Mouse (Mus musculus) heart, postnatal 0 days (tissue): ENCODE measurements around the gene Proser1. TPM values are rescaled to one million over a fixed set of nuclear protein-coding genes. Genes with fewer than 3 reads are reported as not detected.
A peak's percentile ranks its signal among the peaks of the same experiment; 100 is the strongest.

Experiments
- ATAC-seq: fragments of 200-750 bp; cut with Nextera tagmentation; 2 replicates; pipeline ENCODE4 v1.8.0; 2017; ENCODE audit warnings: low read depth, moderate number of reproducible peaks, moderate library complexity; ENCODE audit not compliant: insufficient read depth
- DNase-seq: peaks from one replicate; pipeline ENCODE4 v3.0.0-alpha.2; 2016; ENCODE audit warnings: low spot score
- H3K27ac ChIP-seq: fragments of 300-500 bp; sonication (generic); 2 replicates; pipeline ENCODE4 v1.5.1; 2014; ENCODE audit warnings: low read depth, mild to moderate bottlenecking
- H3K27me3 ChIP-seq: fragments of 300-500 bp; sonication (generic); 2 replicates; pipeline ENCODE4 v1.6.1; 2014; ENCODE audit warnings: low read length, mixed read lengths; ENCODE audit not compliant: control insufficient read depth, insufficient read depth
- H3K36me3 ChIP-seq: fragments of 300-500 bp; sonication (generic); replicated peaks from 2 replicates; pipeline ENCODE4 v1.6.1; 2014; ENCODE audit warnings: low read length, mixed read lengths; ENCODE audit not compliant: control insufficient read depth, insufficient read depth
- H3K4me1 ChIP-seq: fragments of 300-500 bp; sonication (generic); 2 replicates; pipeline ENCODE4 v1.6.1; 2014; ENCODE audit warnings: antibody characterized with exemption; ENCODE audit not compliant: control insufficient read depth, insufficient read depth
- H3K4me2 ChIP-seq: fragments of 300-500 bp; sonication (generic); 2 replicates; pipeline ENCODE4 v1.6.1; 2014; ENCODE audit warnings: low read depth, mild to moderate bottlenecking, low read length, moderate library complexity
- H3K4me3 ChIP-seq: fragments of 300-500 bp; sonication (generic); 2 replicates; pipeline ENCODE4 v1.5.1; 2014; ENCODE audit warnings: low read depth, low read length
- H3K9ac ChIP-seq: fragments of 300-500 bp; sonication (generic); replicated peaks from 2 replicates; pipeline ENCODE4 v1.6.1; 2014; ENCODE audit warnings: low read depth, low read length, mixed read lengths
- H3K9me3 ChIP-seq: fragments of 300-500 bp; sonication (generic); replicated peaks from 2 replicates; pipeline ENCODE4 v1.6.1; 2016; ENCODE audit warnings: low read length; ENCODE audit not compliant: control insufficient read depth
- CTCF ChIP-seq: IDR thresholded peaks from 2 replicates; pipeline ENCODE4 v1.5.1; 2016; ENCODE audit warnings: antibody characterized with exemption, control low read depth, low read depth
- EP300 ChIP-seq: IDR thresholded peaks from 2 replicates; pipeline ENCODE4 v1.6.1; 2016; ENCODE audit warnings: antibody characterized with exemption, low read depth
- WGBS: fragments of 180-500 bp; shearing (Covaris S2); extraction: QIAGEN DNeasy Blood & Tissue Kit; methylation state at CpG from one replicate; pipeline ENCODE4 v1.1.7; 2014; 5-methylcytosine and 5-hydroxymethylcytosine counted together
- polyA plus RNA-seq: library from polyadenylated mRNA; unstranded; fragments of >200 nt; fragmentation: Nextera tagmentation; extraction: Ambion mirVana; gene quantifications from 2 replicates; pipeline ENCODE4 v1.2.1, GENCODE M21; 2015
- total RNA-seq: library from RNA; depleted of rRNA; stranded (reverse); fragments of >200 nt; gene quantifications from 2 replicates; pipeline ENCODE4 v1.2.3, GENCODE M21; 2014; ENCODE audit warnings: low replicate concordance

Proser1 gene
- total and polyA plus RNA-seq, 2 experiments from 2014 or later: 4.3 to 8.2 TPM

GRCm38 (mm10) chr3:53488353-53488752 is 24.9 kb downstream of the Proser1 start, which contains the start of gene Stoml3:
Gene Stoml3 (plus strand): TSS chr3:53488653.
- Histone ChIP-seq H3K36me3 (no peaks in the 10 kb centered on the region), H3K4me3 (no peak within 1 kb of the TSS), H3K27ac (peak within 1 kb of the TSS; percentile 36; the same call in 1 of the 2 replicates), H3K9me3 (no peaks in the 10 kb centered on the region), H3K4me2 (no peak within 1 kb of the TSS), H3K9ac (no peak within 1 kb of the TSS), H3K27me3 (no peaks in the 10 kb centered on the region), H3K4me1 (peaks cover 16% of the 10 kb centered on the region)
- 81% methylated on average over 6 of the region's 6 CpGs for WGBS
- no peak for TF ChIP-seq EP300
- ATAC-seq (no peak), DNase-seq (no peak)

GRCm38 (mm10) chr3:53498351-53498905 is 35.0 kb downstream of the Proser1 start:
- no peak for TF ChIP-seq CTCF
- TF ChIP-seq EP300: no peak
- DNase-seq (no peak), ATAC-seq (no peak)
- Histone ChIP-seq H3K4me1 (no peaks in the 10 kb centered on the region), H3K9ac (no peak overlapping the region), H3K4me2 (no peak overlapping the region), H3K27me3 (no peaks in the 10 kb centered on the region), H3K9me3 (no peaks in the 10 kb centered on the region), H3K36me3 (no peaks in the 10 kb centered on the region), H3K4me3 (no peak overlapping the region), H3K27ac (no peak overlapping the region)
- 49% methylated on average over 6 of the region's 6 CpGs for WGBS

GRCm38 (mm10) chr3:53502428-53502827 is 39.0 kb downstream of the Proser1 start:
- no peaks in the 10 kb centered on the region for H3K4me1 ChIP-seq
- no peak overlapping the region for H3K4me3 ChIP-seq
- DNase-seq (peak; percentile 68), ATAC-seq (peak; percentile 49; the same call in 1 of the 2 replicates)
- no peaks in the 10 kb centered on the region for H3K36me3 ChIP-seq
- no peak overlapping the region for H3K4me2 ChIP-seq
- TF ChIP-seq EP300 (no peak), CTCF (peak; percentile 72)
- no peak overlapping the region for H3K27ac ChIP-seq
- no peaks in the 10 kb centered on the region for H3K9me3 ChIP-seq
- H3K27me3 ChIP-seq: no peaks in the 10 kb centered on the region
- 54% methylated on average over 6 of the region's 6 CpGs for WGBS
- H3K9ac ChIP-seq: no peak overlapping the region

- Histone ChIP-seq H3K9ac (no peak overlapping the region), H3K9me3 (no peaks in the 10 kb centered on the region), H3K4me3 (no peak overlapping the region), H3K27me3 (no peaks in the 10 kb centered on the region), H3K36me3 (no peaks in the 10 kb centered on the region), H3K27ac (no peak overlapping the region), H3K4me1 (no peaks in the 10 kb centered on the region), H3K4me2 (no peak overlapping the region)
- TF ChIP-seq EP300 (no peak), CTCF (no peak)
- ATAC-seq (no peak), DNase-seq (no peak)
- 49% methylated on average over 5 of the region's 5 CpGs for WGBS
These were observed 49.6 kb downstream of the Proser1 start for GRCm38 (mm10) chr3:53513096-53513495.

- Histone ChIP-seq H3K9me3 (no peaks in the 10 kb centered on the region), H3K4me3 (no peak overlapping the region), H3K27me3 (no peaks in the 10 kb centered on the region), H3K27ac (no peak overlapping the region), H3K9ac (no peak overlapping the region), H3K4me1 (no peaks in the 10 kb centered on the region), H3K36me3 (no peaks in the 10 kb centered on the region), H3K4me2 (no peak overlapping the region)
- TF ChIP-seq EP300: no peak
- no peak for TF ChIP-seq CTCF
- 52% methylated on average over 4 of the region's 4 CpGs for WGBS
- DNase-seq: no peak
- no peak for ATAC-seq
These were observed 51.0 kb downstream of the Proser1 start for GRCm38 (mm10) chr3:53514221-53515065.
